Mouse (Mus musculus): ENCODE measurements around the gene Cdc20b.

GRCm38 (mm10) chr13:112989541-112989940 lies 45.4 kb upstream of the Cdc20b start:
- TF ChIP-seq POLR2A (IDR thresholded peaks at IDR 0.05; ENCODE audit: low read depth, low read length) = no peak
- TF ChIP-seq CTCF (IDR thresholded peaks at IDR 0.05; ENCODE audit: extremely low read depth, insufficient read length, insufficient replicate concordance, low read depth, low read length) = no peak
